Mouse (Mus musculus) erythroblast, adult 5-6 weeks (primary cell): ENCODE measurements around the gene Spag7. TPM values are rescaled to one million over a fixed set of nuclear protein-coding genes. Genes with fewer than 3 reads are reported as not detected.

ENCODE experiments used
- ATAC-seq: replicated peaks from 2 replicates; pipeline ENCODE4 v1.8.0; 2016; ENCODE audit warnings: moderate number of reproducible peaks, mild to moderate bottlenecking, moderate TSS enrichment, inconsistent platforms; ENCODE audit not compliant: poor library complexity, low FRiP score, severe bottlenecking
- total RNA-seq, 2 experiments: library from RNA; stranded (forward) in 1 of 2; stranded (reverse) in 1 of 2; fragments of 150-400 nt in 1 of 2; fragments of 200-764, 138-1000 nt in 1 of 2; gene quantifications; 2 replicates each; pipeline versions ENCODE4 v1.2.3 to v1.2.4; 2015 to 2017; ENCODE audit warnings: low replicate concordance in 2 of 2

Gene Spag7
- total RNA-seq, 2 experiments from 2014 or later: 10.6 to 21.4 TPM

GRCm38 (mm10) chr11:70619101-70619500 is 50.1 kb downstream of the Spag7 start, which contains the start of gene Chrne:
TSS of gene Chrne (minus strand) at chr11:70619216.
- ATAC-seq: no peak

GRCm38 (mm10) chr11:70615516-70616093 is 53.6 kb downstream of the Spag7 start, which contains the start of gene 4930544D05Rik:
TSS of gene 4930544D05Rik (plus strand) at chr11:70615848.
- no peak for ATAC-seq

GRCm38 (mm10) chr11:70615074-70615473 is 54.1 kb downstream of the Spag7 start:
- peak; percentile 88 for ATAC-seq

Other genes starting within 250 kb of the Spag7 start
- 37.4 and 64.9 TPM in 2 replicates for gene Arrb2, start 236.8 kb downstream of the Spag7 start, total RNA-seq (2015; ENCODE audit: low replicate concordance)
- gene Arrb2, start 236.8 kb downstream of the Spag7 start, total RNA-seq (2017; ENCODE audit: low replicate concordance): 37.1 and 38.1 TPM in 2 replicates
- 11.5 and 20.5 TPM in 2 replicates for gene Med11, start 217.5 kb downstream of the Spag7 start, total RNA-seq (2015; ENCODE audit: low replicate concordance)
- 5.4 and 6.2 TPM in 2 replicates for gene Med11, start 217.5 kb downstream of the Spag7 start, total RNA-seq (2017; ENCODE audit: low replicate concordance)
- not detected in 2 replicates for gene Zmynd15, start 210.0 kb downstream of the Spag7 start, total RNA-seq (2015; ENCODE audit: low replicate concordance)
- not detected in 2 replicates for gene Zmynd15, start 210.0 kb downstream of the Spag7 start, total RNA-seq (2017; ENCODE audit: low replicate concordance)
- gene Cxcl16, start 209.4 kb downstream of the Spag7 start, total RNA-seq (2015; ENCODE audit: low replicate concordance): not detected in 2 replicates
- gene Cxcl16, start 209.4 kb downstream of the Spag7 start, total RNA-seq (2017; ENCODE audit: low replicate concordance): not detected in 2 replicates
- not detected in 2 replicates for gene Tm4sf5, start 164.2 kb downstream of the Spag7 start, total RNA-seq (2015; ENCODE audit: low replicate concordance)
- not detected in 2 replicates for gene Tm4sf5, start 164.2 kb downstream of the Spag7 start, total RNA-seq (2017; ENCODE audit: low replicate concordance)
- gene Vmo1, start 154.8 kb downstream of the Spag7 start, total RNA-seq (2015; ENCODE audit: low replicate concordance): not detected in 2 replicates
- gene Vmo1, start 154.8 kb downstream of the Spag7 start, total RNA-seq (2017; ENCODE audit: low replicate concordance): not detected in 2 replicates
- not detected in 2 replicates for gene Gltpd2, start 150.2 kb downstream of the Spag7 start, total RNA-seq (2015; ENCODE audit: low replicate concordance)
- not detected in 2 replicates for gene Gltpd2, start 150.2 kb downstream of the Spag7 start, total RNA-seq (2017; ENCODE audit: low replicate concordance)
- 33.4 and 43.5 TPM in 2 replicates for gene Psmb6, start 144.0 kb downstream of the Spag7 start, total RNA-seq (2015; ENCODE audit: low replicate concordance)
- gene Psmb6, start 144.0 kb downstream of the Spag7 start, total RNA-seq (2017; ENCODE audit: low replicate concordance): 55.5 and 62.5 TPM in 2 replicates
- gene Gm40193, start 136.5 kb downstream of the Spag7 start, total RNA-seq (2015; ENCODE audit: low replicate concordance): not detected in 2 replicates
- not detected in 2 replicates for gene Gm40193, start 136.5 kb downstream of the Spag7 start, total RNA-seq (2017; ENCODE audit: low replicate concordance)
- gene Pld2, start 129.4 kb downstream of the Spag7 start, total RNA-seq (2015; ENCODE audit: low replicate concordance): 0.42 TPM in 1 of 2 replicates, not detected in the other
- not detected in 2 replicates for gene Pld2, start 129.4 kb downstream of the Spag7 start, total RNA-seq (2017; ENCODE audit: low replicate concordance)
- 3.6 and 6.0 TPM in 2 replicates for gene Mink1, start 106.5 kb downstream of the Spag7 start, total RNA-seq (2015; ENCODE audit: low replicate concordance)
- 0.98 and 1.3 TPM in 2 replicates for gene Mink1, start 106.5 kb downstream of the Spag7 start, total RNA-seq (2017; ENCODE audit: low replicate concordance)
- gene 4930544D05Rik, start 53.6 kb downstream of the Spag7 start, total RNA-seq (2015; ENCODE audit: low replicate concordance): not detected in 2 replicates
- gene 4930544D05Rik, start 53.6 kb downstream of the Spag7 start, total RNA-seq (2017; ENCODE audit: low replicate concordance): not detected in 2 replicates
- not detected in 2 replicates for gene Chrne, start 50.2 kb downstream of the Spag7 start, total RNA-seq (2015; ENCODE audit: low replicate concordance)
- gene Chrne, start 50.2 kb downstream of the Spag7 start, total RNA-seq (2017; ENCODE audit: low replicate concordance): not detected in 2 replicates
- gene Gp1ba, start 30.3 kb downstream of the Spag7 start, total RNA-seq (2015; ENCODE audit: low replicate concordance): 0.84 TPM in 1 of 2 replicates, not detected in the other
- 0.42 TPM in 1 of 2 replicates, not detected in the other for gene Gp1ba, start 30.3 kb downstream of the Spag7 start, total RNA-seq (2017; ENCODE audit: low replicate concordance)
- 146 and 222 TPM in 2 replicates for gene Rnf167, start 22.2 kb downstream of the Spag7 start, total RNA-seq (2015; ENCODE audit: low replicate concordance)
- gene Rnf167, start 22.2 kb downstream of the Spag7 start, total RNA-seq (2017; ENCODE audit: low replicate concordance): 217 and 308 TPM in 2 replicates
- 17.1 and 20.1 TPM in 2 replicates for gene Slc25a11, start 21.9 kb downstream of the Spag7 start, total RNA-seq (2015; ENCODE audit: low replicate concordance)
- 16.2 and 16.6 TPM in 2 replicates for gene Slc25a11, start 21.9 kb downstream of the Spag7 start, total RNA-seq (2017; ENCODE audit: low replicate concordance)
- gene Pfn1, start 14.8 kb downstream of the Spag7 start, total RNA-seq (2015; ENCODE audit: low replicate concordance): 414 and 492 TPM in 2 replicates
- 125 and 193 TPM in 2 replicates for gene Pfn1, start 14.8 kb downstream of the Spag7 start, total RNA-seq (2017; ENCODE audit: low replicate concordance)
- gene Eno3, start 12.2 kb downstream of the Spag7 start, total RNA-seq (2015; ENCODE audit: low replicate concordance): 1.5 and 2.9 TPM in 2 replicates
- gene Eno3, start 12.2 kb downstream of the Spag7 start, total RNA-seq (2017; ENCODE audit: low replicate concordance): 3.3 and 6.0 TPM in 2 replicates
- 2.9 and 5.4 TPM in 2 replicates for gene Camta2, start 18.7 kb upstream of the Spag7 start, total RNA-seq (2015; ENCODE audit: low replicate concordance)
- gene Camta2, start 18.7 kb upstream of the Spag7 start, total RNA-seq (2017; ENCODE audit: low replicate concordance): 0.77 and 1.5 TPM in 2 replicates
- not detected in 2 replicates for gene Inca1, start 30.7 kb upstream of the Spag7 start, total RNA-seq (2015; ENCODE audit: low replicate concordance)
- not detected in 2 replicates for gene Inca1, start 30.7 kb upstream of the Spag7 start, total RNA-seq (2017; ENCODE audit: low replicate concordance)
- 0.58 and 1.3 TPM in 2 replicates for gene Kif1c, start 31.1 kb upstream of the Spag7 start, total RNA-seq (2015; ENCODE audit: low replicate concordance)
- gene Kif1c, start 31.1 kb upstream of the Spag7 start, total RNA-seq (2017; ENCODE audit: low replicate concordance): 2.4 and 2.8 TPM in 2 replicates
- 5.0 TPM in 1 of 2 replicates, not detected in the other for gene Zfp3, start 94.8 kb upstream of the Spag7 start, total RNA-seq (2015; ENCODE audit: low replicate concordance)
- not detected in 2 replicates for gene Zfp3, start 94.8 kb upstream of the Spag7 start, total RNA-seq (2017; ENCODE audit: low replicate concordance)
- gene Scimp, start 143.2 kb upstream of the Spag7 start, total RNA-seq (2015; ENCODE audit: low replicate concordance): not detected in 2 replicates
- not detected in 2 replicates for gene Scimp, start 143.2 kb upstream of the Spag7 start, total RNA-seq (2017; ENCODE audit: low replicate concordance)
- 5.2 and 10.0 TPM in 2 replicates for gene Rabep1, start 175.4 kb upstream of the Spag7 start, total RNA-seq (2015; ENCODE audit: low replicate concordance)
- gene Rabep1, start 175.4 kb upstream of the Spag7 start, total RNA-seq (2017; ENCODE audit: low replicate concordance): 10.8 and 19.2 TPM in 2 replicates